Mouse (Mus musculus) liver, embryonic 14.5 days (tissue): ENCODE data around the gene Olfr301. TPM values are rescaled to one million over a fixed set of nuclear protein-coding genes. Genes with fewer than 3 reads are reported as not detected.

Experiments used
- ATAC-seq: fragments of 200-750 bp; cut with Nextera tagmentation; 2 replicates; pipeline ENCODE4 v1.8.0; 2017; ENCODE audit warnings: moderate number of reproducible peaks, mild to moderate bottlenecking, moderate library complexity; ENCODE audit not compliant: insufficient read depth
- DNase-seq, 3 experiments: peaks; one replicate each; pipeline ENCODE4 v3.0.0-alpha.2; 2012 to 2013; ENCODE audit warnings: low read depth in 3 of 3, low spot score in 3 of 3
- H3K27ac ChIP-seq: fragments of 300-500 bp; sonication (generic); 2 replicates; pipeline ENCODE4 v1.5.1; 2014; ENCODE audit warnings: moderate library complexity, mild to moderate bottlenecking, control low read depth, inconsistent platforms
- H3K27me3 ChIP-seq: fragments of 300-500 bp; sonication (generic); 2 replicates; pipeline ENCODE4 v1.6.1; 2014; ENCODE audit warnings: mild to moderate bottlenecking, low read length, moderate library complexity; ENCODE audit not compliant: control insufficient read depth, insufficient read depth
- H3K36me3 ChIP-seq: fragments of 300-500 bp; sonication (generic); replicated peaks from 2 replicates; pipeline ENCODE4 v1.6.1; 2014; ENCODE audit warnings: low read depth; ENCODE audit not compliant: control insufficient read depth, insufficient read depth
- H3K4me1 ChIP-seq, 2 experiments: fragments of 200-500 bp in 1 of 2; fragments of 300-500 bp in 1 of 2; sonication (generic) in 1 of 2; replicated peaks; 2 replicates each; pipeline ENCODE4 v1.6.1; 2012 to 2014; ENCODE audit warnings: antibody characterized with exemption in 1 of 2, inconsistent platforms in 1 of 2, low read length in 1 of 2; ENCODE audit not compliant: control insufficient read depth in 2 of 2, insufficient read depth in 2 of 2
- H3K4me2 ChIP-seq: fragments of 300-500 bp; sonication (generic); 2 replicates; pipeline ENCODE4 v1.6.1; 2014; ENCODE audit warnings: low read depth, mild to moderate bottlenecking, control low read depth, moderate library complexity
- H3K4me3 ChIP-seq, 2 experiments: fragments of 200-500 bp in 1 of 2; fragments of 300-500 bp in 1 of 2; sonication (generic) in 1 of 2; 2 replicates each; pipeline ENCODE4 v1.5.1; 2012 to 2014; ENCODE audit warnings: low read depth in 2 of 2, low read length in 2 of 2, mild to moderate bottlenecking in 2 of 2, control low read depth in 1 of 2, inconsistent platforms in 1 of 2, moderate library complexity in 1 of 2; ENCODE audit not compliant: insufficient read depth in 1 of 2
- H3K9ac ChIP-seq: fragments of 300-500 bp; sonication (generic); replicated peaks from 2 replicates; pipeline ENCODE4 v1.6.1; 2014; ENCODE audit warnings: mild to moderate bottlenecking, control low read depth, moderate library complexity
- H3K9me3 ChIP-seq: fragments of 300-500 bp; sonication (generic); 2 replicates; pipeline ENCODE4 v1.6.1; 2016; ENCODE audit warnings: low read length, mixed read lengths; ENCODE audit not compliant: control insufficient read depth
- CTCF ChIP-seq: IDR thresholded peaks from 2 replicates; pipeline ENCODE4 v1.5.1; 2016; ENCODE audit warnings: antibody characterized with exemption, low read depth, control low read depth
- EP300 ChIP-seq: IDR thresholded peaks from 2 replicates; pipeline ENCODE4 v1.6.1; 2016; ENCODE audit warnings: antibody characterized with exemption, low read depth
- WGBS: fragments of 180-500 bp; shearing (Covaris S2); extraction: QIAGEN DNeasy Blood & Tissue Kit; methylation state at CpG from one replicate; pipeline ENCODE4 v1.1.7; 2014; ENCODE audit not compliant: insufficient replicate concordance; 5-methylcytosine and 5-hydroxymethylcytosine counted together
- polyA plus RNA-seq, 2 experiments: library from polyadenylated mRNA; depleted of rRNA in 1 of 2; stranded (reverse) in 1 of 2; unstranded in 1 of 2; fragments of >200 nt; fragmentation: Nextera tagmentation in 1 of 2; extraction: Ambion mirVana in 1 of 2; gene quantifications; 2 replicates each; pipeline versions ENCODE4 v1.2.1 to v1.2.3; 2012 to 2014

Gene Olfr301
- polyA plus RNA-seq (2012; rRNA removed) (not detected in 2 replicates), polyA plus RNA-seq (2014; fragmentation: Nextera tagmentation; extraction: Ambion mirVana) (not detected in 2 replicates)

DNA sequence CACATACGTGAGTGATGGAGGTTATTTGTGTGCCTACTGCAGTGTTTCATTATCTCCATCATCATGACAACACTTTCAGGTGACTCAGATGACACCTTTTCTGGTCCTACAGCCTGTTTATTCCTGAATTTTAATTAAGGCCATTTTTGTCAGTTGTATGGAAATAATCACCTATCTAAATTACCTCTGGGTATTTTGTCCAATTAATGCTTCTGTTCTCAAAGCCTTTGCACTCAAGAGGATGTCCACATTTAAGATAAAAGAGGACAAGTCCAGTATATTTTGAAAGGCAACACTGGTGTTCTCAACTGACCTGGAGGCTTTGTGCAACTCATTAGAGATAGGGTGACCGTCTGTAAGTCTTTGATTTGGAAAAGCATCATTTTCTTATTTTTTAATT, at the start of gene Olfr301:
Gene Olfr301 (plus strand): TSS at position 301 of the 400 bp plus-strand sequence.
- no peak within 1 kb of the TSS for H3K4me2 ChIP-seq
- TF ChIP-seq EP300 (no peak), CTCF (no peak)
- H3K4me1 ChIP-seq, result no peaks in the 10 kb centered on the region
- no peak within 1 kb of the TSS for H3K9ac ChIP-seq
- no peak for ATAC-seq
- H3K4me3 ChIP-seq, result no peak within 1 kb of the TSS
- no peak for DNase-seq
- H3K27me3 ChIP-seq, result no peaks in the 10 kb centered on the region
- no peaks in the 10 kb centered on the region for H3K36me3 ChIP-seq
- H3K27ac ChIP-seq, result no peak within 1 kb of the TSS
- WGBS, result 57% methylated on average over 2 of the region's 2 CpGs
- no peaks in the 10 kb centered on the region for H3K9me3 ChIP-seq

DNA sequence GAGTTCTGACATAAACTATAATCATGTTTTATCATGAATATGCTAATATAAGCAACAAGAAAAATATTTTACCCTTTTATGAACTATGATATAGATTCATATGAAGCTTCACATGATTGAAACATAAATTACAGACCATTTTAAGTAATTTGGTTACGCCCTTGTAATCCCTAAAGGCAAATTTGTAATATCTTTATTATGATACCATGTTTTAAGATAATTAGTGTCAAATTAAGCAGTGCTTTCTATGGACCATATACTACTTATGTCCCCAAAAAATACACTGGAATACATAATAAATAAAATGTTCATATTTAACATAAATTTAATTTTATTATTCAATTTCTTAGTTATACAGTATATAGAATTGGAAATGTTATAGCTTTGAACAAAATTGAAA, 36.8 kb upstream of the Olfr301 start, which contains the start of gene Olfr305:
Gene Olfr305 (minus strand): TSS at position 101 of the 400 bp plus-strand sequence.
- H3K4me3 ChIP-seq, result no peak within 1 kb of the TSS
- 63% methylated on average over 1 of the region's 1 CpGs for WGBS

DNA sequence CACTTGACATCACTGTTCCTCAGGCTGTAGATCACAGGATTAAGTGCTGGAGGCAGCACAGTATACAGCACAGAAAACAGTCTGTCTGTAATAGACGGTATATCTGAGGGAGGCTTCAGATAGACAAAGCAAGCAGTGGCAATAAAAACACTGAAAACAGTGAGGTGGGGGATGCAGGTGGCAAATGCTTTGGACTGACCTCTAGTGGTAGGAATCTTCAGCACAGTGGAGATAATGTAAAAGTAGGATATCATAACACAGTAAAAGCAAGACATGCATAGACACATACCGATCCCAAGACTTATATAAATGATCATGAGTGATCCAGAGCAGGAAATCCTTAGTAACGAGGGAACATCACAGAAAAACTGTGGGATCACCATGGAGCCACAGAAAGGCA, 17.9 kb upstream of the Olfr301 start:
- DNase-seq (no peak), ATAC-seq (no peak)
- Histone ChIP-seq H3K4me3 (no peak overlapping the region), H3K4me2 (no peak overlapping the region), H3K27ac (no peak overlapping the region), H3K4me1 (no peaks in the 10 kb centered on the region), H3K36me3 (no peaks in the 10 kb centered on the region), H3K27me3 (no peaks in the 10 kb centered on the region), H3K9ac (no peak overlapping the region), H3K9me3 (no peaks in the 10 kb centered on the region)
- TF ChIP-seq CTCF, result no peak
- no peak for TF ChIP-seq EP300
- WGBS, result 48% methylated on average over 3 of the region's 3 CpGs

More for the DNA sequence above, 36.8 kb upstream of the Olfr301 start, which contains the start of gene Olfr305:
- H3K4me2 ChIP-seq, result no peak within 1 kb of the TSS
- H3K9ac ChIP-seq, result no peak within 1 kb of the TSS
- ATAC-seq, result no peak
- no peaks in the 10 kb centered on the region for H3K27me3 ChIP-seq
- no peak for DNase-seq
- TF ChIP-seq EP300 (no peak), CTCF (no peak)
- no peak within 1 kb of the TSS for H3K27ac ChIP-seq
- H3K9me3 ChIP-seq, result no peaks in the 10 kb centered on the region
- no peaks in the 10 kb centered on the region for H3K36me3 ChIP-seq
- H3K4me1 ChIP-seq, result no peaks in the 10 kb centered on the region

DNA sequence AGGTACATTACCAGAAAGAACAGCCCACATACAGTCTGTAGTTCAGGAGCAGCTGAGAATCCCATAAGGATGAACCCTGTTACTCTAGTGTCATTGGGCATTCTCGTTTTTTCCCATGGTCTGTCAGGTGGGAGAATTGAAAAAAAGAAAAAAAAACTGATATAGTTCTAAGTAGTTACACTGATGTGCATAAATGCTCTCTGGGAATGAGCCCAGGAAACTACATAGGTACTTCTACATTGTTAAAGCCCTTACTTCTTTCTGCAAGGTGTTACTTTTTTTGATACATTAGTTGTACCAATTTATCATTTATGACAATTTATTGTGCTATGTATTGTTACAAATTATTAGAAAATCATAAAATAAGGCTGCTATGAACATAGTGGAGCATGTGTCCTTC, 17.1 kb upstream of the Olfr301 start, which contains the start of gene Olfr304:
Gene Olfr304 (minus strand): TSS at position 101 of the 400 bp plus-strand sequence.
- ATAC-seq (no peak), DNase-seq (no peak)
- Histone ChIP-seq H3K4me1 (no peaks in the 10 kb centered on the region), H3K27ac (no peak within 1 kb of the TSS), H3K27me3 (no peaks in the 10 kb centered on the region), H3K9me3 (no peaks in the 10 kb centered on the region), H3K4me3 (no peak within 1 kb of the TSS), H3K9ac (no peak within 1 kb of the TSS), H3K4me2 (no peak within 1 kb of the TSS), H3K36me3 (no peaks in the 10 kb centered on the region)
- TF ChIP-seq CTCF (no peak), EP300 (no peak)
- WGBS, result 33% methylated on average over 1 of the region's 1 CpGs

DNA sequence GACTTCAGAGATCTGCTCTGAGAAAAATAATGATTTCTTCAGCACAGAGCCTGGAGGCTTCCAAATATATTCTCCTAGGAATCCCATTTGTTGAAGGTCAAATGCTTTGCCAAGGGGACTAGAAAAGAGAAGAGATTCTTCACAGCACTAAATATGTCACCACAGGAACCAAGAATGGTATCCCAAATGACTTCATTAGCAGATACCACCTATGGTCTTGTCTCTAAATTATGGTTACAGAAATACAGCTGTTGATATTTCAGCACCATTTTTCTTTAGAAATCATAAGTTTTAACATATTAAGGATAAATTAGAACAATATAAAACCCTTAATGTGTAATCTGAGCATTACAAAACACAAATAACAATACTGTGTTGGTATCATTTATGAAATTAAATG, 6.0 kb upstream of the Olfr301 start, which contains the start of gene Olfr303:
Gene Olfr303 (minus strand): TSS at position 101 of the 400 bp plus-strand sequence.
- Histone ChIP-seq H3K9ac (no peak within 1 kb of the TSS), H3K9me3 (no peaks in the 10 kb centered on the region), H3K4me3 (no peak within 1 kb of the TSS), H3K4me1 (no peaks in the 10 kb centered on the region), H3K36me3 (no peaks in the 10 kb centered on the region), H3K4me2 (no peak within 1 kb of the TSS), H3K27ac (no peak within 1 kb of the TSS), H3K27me3 (no peaks in the 10 kb centered on the region)
- ATAC-seq (no peak), DNase-seq (no peak)
- no peak for TF ChIP-seq CTCF
- no peak for TF ChIP-seq EP300
